Mouse (Mus musculus) hindbrain, postnatal 0 days (tissue): ENCODE results near the gene Gid4. TPM values are rescaled to one million over a fixed set of nuclear protein-coding genes. Genes with fewer than 3 reads are reported as not detected.
A peak's percentile ranks its signal among the peaks of the same experiment; 100 is the strongest.

Source experiments
- ATAC-seq: fragments of 200-750 bp; cut with Nextera tagmentation; 2 replicates; pipeline ENCODE4 v1.8.0; 2017; ENCODE audit warnings: mild to moderate bottlenecking, moderate TSS enrichment, moderate library complexity
- DNase-seq: peaks from one replicate; pipeline ENCODE4 v3.0.0-alpha.2; 2015; ENCODE audit warnings: low spot score
- H3K27ac ChIP-seq: fragments of 300-500 bp; sonication (generic); 2 replicates; pipeline ENCODE4 v1.5.1; 2014; ENCODE audit warnings: mild to moderate bottlenecking
- H3K27me3 ChIP-seq: fragments of 300-500 bp; sonication (generic); 2 replicates; pipeline ENCODE4 v1.6.1; 2014; ENCODE audit warnings: low read length, mixed read lengths; ENCODE audit not compliant: insufficient read depth
- H3K36me3 ChIP-seq: fragments of 300-500 bp; sonication (generic); 2 replicates; pipeline ENCODE4 v1.6.1; 2014; ENCODE audit warnings: low read length, mixed read lengths; ENCODE audit not compliant: insufficient read depth
- H3K4me1 ChIP-seq: fragments of 300-500 bp; sonication (generic); 2 replicates; pipeline ENCODE4 v1.6.1; 2014; ENCODE audit warnings: antibody characterized with exemption, low read length, mixed read lengths; ENCODE audit not compliant: insufficient read depth
- H3K4me2 ChIP-seq: fragments of 300-500 bp; sonication (generic); 2 replicates; pipeline ENCODE4 v1.6.1; 2014; ENCODE audit warnings: low read depth, mild to moderate bottlenecking, low read length, moderate library complexity, mixed read lengths
- H3K4me3 ChIP-seq: fragments of 300-500 bp; sonication (generic); 2 replicates; pipeline ENCODE4 v1.5.1; 2014; ENCODE audit warnings: low read length
- H3K9ac ChIP-seq: fragments of 300-500 bp; sonication (generic); replicated peaks from 2 replicates; pipeline ENCODE4 v1.6.1; 2014; ENCODE audit warnings: mild to moderate bottlenecking, low read length, moderate library complexity, mixed read lengths
- H3K9me3 ChIP-seq: fragments of 300-500 bp; sonication (generic); 2 replicates; pipeline ENCODE4 v1.6.1; 2016; ENCODE audit warnings: low read length, mixed read lengths
- CTCF ChIP-seq: IDR thresholded peaks from 2 replicates; pipeline ENCODE4 v1.5.1; 2016; ENCODE audit warnings: antibody characterized with exemption, control low read depth, low read depth
- WGBS: fragments of 180-500 bp; shearing (Covaris S2); extraction: QIAGEN DNeasy Blood & Tissue Kit; methylation state at CpG from one replicate; pipeline ENCODE4 v1.1.7; 2014; 5-methylcytosine and 5-hydroxymethylcytosine counted together
- polyA plus RNA-seq: library from polyadenylated mRNA; unstranded; fragments of >200 nt; fragmentation: Nextera tagmentation; extraction: Ambion mirVana; gene quantifications from 2 replicates; pipeline ENCODE4 v1.2.1, GENCODE M21; 2015
- total RNA-seq: library from RNA; depleted of rRNA; stranded (reverse); fragments of >200 nt; gene quantifications from 2 replicates; pipeline ENCODE4 v1.2.3, GENCODE M21; 2014; rRNA removed

The Gid4 gene
- total RNA-seq (29.8 and 31.1 TPM in 2 replicates), polyA plus RNA-seq (19.7 and 20.4 TPM in 2 replicates)

DNA sequence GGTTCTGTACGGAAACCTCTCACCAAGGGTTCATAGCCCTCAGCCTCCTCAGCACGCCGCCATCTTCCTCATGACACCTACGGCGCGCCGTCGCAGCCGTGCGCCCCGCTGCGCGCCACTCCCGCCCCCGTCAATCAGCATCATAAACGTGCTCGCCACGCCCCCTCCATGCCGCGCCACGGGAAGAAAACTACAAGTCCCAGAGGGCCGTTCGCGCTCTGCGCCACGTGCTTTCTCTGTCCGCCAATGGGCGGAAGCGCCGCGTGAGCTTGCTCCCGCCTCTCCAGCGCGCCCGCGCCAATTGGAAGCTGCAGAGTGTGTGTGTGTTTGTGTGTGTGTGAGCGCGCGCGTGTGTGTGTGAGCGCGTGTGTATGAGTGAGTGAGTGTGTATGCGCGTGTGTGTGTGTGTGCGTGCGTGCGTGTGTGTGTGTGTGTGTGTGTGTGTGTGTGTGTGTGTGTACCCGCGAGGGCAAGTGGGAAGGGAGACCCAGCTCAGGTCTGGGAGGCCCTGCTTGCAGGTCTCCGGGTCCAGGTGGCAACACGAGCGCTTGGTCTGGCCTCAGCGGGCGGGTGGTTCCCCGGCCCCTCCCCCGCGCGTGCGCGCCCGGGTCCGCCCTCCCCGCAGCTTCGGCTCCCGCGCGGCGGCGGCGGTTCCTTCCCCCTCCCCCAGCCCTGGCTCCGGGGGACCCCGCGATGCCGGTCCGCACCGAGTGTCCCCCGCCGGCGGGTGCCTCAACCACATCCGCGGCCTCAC, at the start of gene Gid4:
Gene Gid4, plus strand, starts transcription at position 183 of the 754 bp plus-strand sequence.
- ATAC-seq (peak; percentile 98), DNase-seq (peak; percentile 100)
- H3K4me1 ChIP-seq, result peaks cover 17% of the 10 kb centered on the region
- H3K4me3 ChIP-seq, result peak within 1 kb of the TSS; percentile 91
- peak within 1 kb of the TSS; percentile 92 for H3K9ac ChIP-seq
- no peaks in the 10 kb centered on the region for H3K36me3 ChIP-seq
- H3K27me3 ChIP-seq, result no peaks in the 10 kb centered on the region
- peak within 1 kb of the TSS; percentile 89 for H3K27ac ChIP-seq
- no peak for TF ChIP-seq CTCF
- H3K9me3 ChIP-seq, result no peaks in the 10 kb centered on the region
- under 1% methylated on average over 45 of the region's 81 CpGs for WGBS
- H3K4me2 ChIP-seq, result peak within 1 kb of the TSS; percentile 93

DNA sequence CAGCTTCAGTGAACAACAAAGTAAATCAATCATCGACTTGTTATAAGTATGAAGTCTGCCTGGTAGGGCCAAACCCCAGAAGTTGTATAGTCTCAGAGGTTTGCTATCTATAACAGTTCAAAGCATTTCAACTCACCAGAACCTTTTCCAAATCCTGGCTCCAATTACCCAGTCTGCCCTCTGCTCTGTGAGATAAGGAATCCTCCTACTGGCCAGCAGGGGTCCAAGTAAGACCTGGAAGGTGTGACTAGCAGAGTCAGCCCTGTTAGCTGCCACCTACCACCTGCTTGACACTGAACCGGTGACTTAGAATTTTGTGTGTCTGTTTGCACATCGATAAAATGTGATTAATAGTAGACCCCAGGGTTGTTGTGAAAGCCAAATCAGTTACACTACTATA, 49.7 kb upstream of the Gid4 start:
- H3K27ac ChIP-seq, result no peak overlapping the region
- ATAC-seq, result no peak
- no peaks in the 10 kb centered on the region for H3K27me3 ChIP-seq
- no peak overlapping the region for H3K4me2 ChIP-seq
- H3K4me3 ChIP-seq, result no peak overlapping the region
- no peaks in the 10 kb centered on the region for H3K36me3 ChIP-seq
- H3K9me3 ChIP-seq, result no peaks in the 10 kb centered on the region
- WGBS, result 86% methylated on average over 3 of the region's 3 CpGs
- no peaks in the 10 kb centered on the region for H3K4me1 ChIP-seq
- TF ChIP-seq CTCF, result peak; percentile 33; the same call in 1 of the 2 replicates
- H3K9ac ChIP-seq, result no peak overlapping the region
- no peak for DNase-seq

DNA sequence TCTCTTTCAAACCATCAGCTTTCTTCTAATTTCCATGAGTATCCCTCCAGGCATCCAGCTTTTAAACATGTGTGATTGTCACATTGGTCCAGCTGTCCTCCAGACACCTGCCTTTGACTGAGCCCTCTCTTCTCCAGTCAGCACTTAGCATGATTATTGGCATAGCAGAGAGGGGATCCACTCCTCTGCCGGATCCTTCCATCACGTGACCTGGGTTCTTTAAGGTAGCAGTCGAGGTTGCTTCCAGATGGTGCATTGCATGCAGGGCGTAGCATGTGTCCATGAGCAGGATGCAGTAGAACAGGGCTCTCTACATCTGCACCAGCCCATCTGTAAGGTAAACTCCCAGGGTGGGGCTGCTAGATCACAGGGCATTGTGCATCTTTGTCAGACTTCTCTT, 48.0 kb upstream of the Gid4 start:
- WGBS, result 71% methylated on average over 4 of the region's 4 CpGs
- TF ChIP-seq CTCF, result no peak
- H3K4me3 ChIP-seq, result no peak overlapping the region
- no peaks in the 10 kb centered on the region for H3K27me3 ChIP-seq
- no peaks in the 10 kb centered on the region for H3K36me3 ChIP-seq
- no peaks in the 10 kb centered on the region for H3K9me3 ChIP-seq
- no peaks in the 10 kb centered on the region for H3K4me1 ChIP-seq
- no peak overlapping the region for H3K27ac ChIP-seq
- no peak overlapping the region for H3K4me2 ChIP-seq
- H3K9ac ChIP-seq, result no peak overlapping the region
- DNase-seq (no peak), ATAC-seq (no peak)

DNA sequence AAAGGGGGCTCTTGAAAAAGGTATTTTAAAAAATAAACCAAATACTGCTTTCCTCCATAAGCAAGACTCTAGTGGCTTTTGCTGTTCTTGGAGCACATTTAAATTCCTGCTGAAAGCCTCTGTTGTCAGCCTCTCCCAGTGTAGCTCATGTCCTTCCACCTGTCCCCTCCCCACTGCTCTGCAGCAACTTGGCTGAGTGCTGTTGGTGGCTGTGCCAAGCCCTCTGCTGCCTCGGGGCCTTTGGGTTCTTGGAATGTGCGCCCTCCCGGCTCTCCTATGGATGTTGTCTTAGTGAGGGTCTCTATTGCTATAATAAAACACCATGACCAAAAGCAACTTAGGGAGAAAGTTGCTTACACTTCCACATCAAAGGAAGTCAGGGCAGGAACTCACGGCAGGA, 47.5 kb upstream of the Gid4 start:
- 42% methylated on average over 4 of the region's 4 CpGs for WGBS
- H3K27me3 ChIP-seq, result no peaks in the 10 kb centered on the region
- no peaks in the 10 kb centered on the region for H3K4me1 ChIP-seq
- no peak overlapping the region for H3K9ac ChIP-seq
- no peaks in the 10 kb centered on the region for H3K36me3 ChIP-seq
- no peak overlapping the region for H3K27ac ChIP-seq
- no peak overlapping the region for H3K4me3 ChIP-seq
- DNase-seq (no peak), ATAC-seq (no peak)
- TF ChIP-seq CTCF, result no peak
- H3K4me2 ChIP-seq, result no peak overlapping the region
- no peaks in the 10 kb centered on the region for H3K9me3 ChIP-seq

DNA sequence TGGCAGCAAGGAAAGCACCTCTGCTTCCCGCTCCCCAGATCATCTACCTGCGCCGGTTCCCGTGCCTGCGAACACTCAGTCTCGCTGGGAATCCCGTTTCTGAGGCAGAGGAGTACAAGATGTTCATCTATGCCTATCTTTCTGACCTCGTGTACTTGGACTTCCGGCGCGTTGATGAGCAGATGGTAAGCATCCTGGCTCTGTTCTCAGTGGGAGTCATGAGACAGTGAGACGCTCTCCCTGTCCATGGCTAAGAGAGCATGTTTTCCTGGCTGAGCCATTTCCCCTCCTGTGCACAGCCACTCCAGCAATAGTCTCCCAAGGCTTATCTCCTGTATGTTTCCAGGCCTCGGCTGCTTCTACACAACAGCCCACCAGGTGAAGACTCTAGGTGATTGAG, 46.5 kb upstream of the Gid4 start:
- no peak for ATAC-seq
- H3K4me3 ChIP-seq, result no peak overlapping the region
- no peaks in the 10 kb centered on the region for H3K9me3 ChIP-seq
- no peak overlapping the region for H3K4me2 ChIP-seq
- H3K9ac ChIP-seq, result no peak overlapping the region
- no peaks in the 10 kb centered on the region for H3K4me1 ChIP-seq
- H3K27me3 ChIP-seq, result no peaks in the 10 kb centered on the region
- DNase-seq, result no peak
- H3K36me3 ChIP-seq, result no peaks in the 10 kb centered on the region
- TF ChIP-seq CTCF, result no peak
- WGBS, result 77% methylated on average over 13 of the region's 13 CpGs
- H3K27ac ChIP-seq, result no peak overlapping the region

DNA sequence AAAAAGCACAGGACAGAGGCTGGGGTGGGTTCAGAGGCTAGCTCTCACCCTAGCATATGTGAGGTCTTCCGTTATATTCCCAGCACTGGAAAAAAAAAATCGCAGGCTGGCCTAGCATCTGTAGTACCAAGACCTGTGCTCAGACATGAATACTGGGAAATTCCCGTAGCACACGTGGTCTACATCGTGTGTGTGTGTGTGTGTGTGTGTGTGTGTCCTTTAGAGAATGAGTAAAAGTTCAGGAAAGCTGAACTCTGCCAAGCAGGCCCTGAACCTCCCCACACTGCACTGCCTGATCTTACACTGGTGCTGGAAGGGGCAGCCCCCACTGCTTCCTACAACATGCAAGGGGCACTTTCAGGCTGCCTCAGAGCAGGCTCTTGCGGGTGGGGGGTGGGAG, 42.5 kb upstream of the Gid4 start:
- ATAC-seq, result no peak

DNA sequence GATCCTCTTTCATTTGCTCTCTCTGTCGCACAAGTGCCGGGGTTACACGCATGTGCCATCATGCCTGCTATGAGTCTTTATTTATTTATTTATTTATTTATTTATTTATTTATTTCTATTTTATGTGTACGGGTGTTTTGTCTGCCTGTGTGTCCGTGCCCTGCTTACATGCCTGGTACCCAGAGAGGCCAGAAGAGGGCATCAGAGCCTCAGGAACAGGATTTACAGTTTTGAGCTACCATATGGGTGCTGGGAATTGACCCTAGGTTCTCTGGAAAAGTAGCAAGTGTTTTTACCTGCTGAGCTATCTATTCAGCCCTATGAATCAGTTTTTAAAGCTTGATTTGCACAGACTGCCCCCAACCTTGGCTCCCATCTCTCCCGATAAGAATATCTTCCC, 33.4 kb upstream of the Gid4 start:
- Histone ChIP-seq H3K9me3 (no peaks in the 10 kb centered on the region), H3K4me1 (peaks cover 16% of the 10 kb centered on the region), H3K36me3 (no peaks in the 10 kb centered on the region), H3K4me2 (no peak overlapping the region), H3K9ac (no peak overlapping the region), H3K4me3 (no peak overlapping the region), H3K27me3 (no peaks in the 10 kb centered on the region), H3K27ac (no peak overlapping the region)
- no peak for TF ChIP-seq CTCF
- DNase-seq (no peak), ATAC-seq (no peak)
- 93% methylated on average over 6 of the region's 6 CpGs for WGBS

More for the DNA sequence above, 42.5 kb upstream of the Gid4 start:
- Histone ChIP-seq H3K36me3 (no peaks in the 10 kb centered on the region), H3K4me3 (no peak overlapping the region), H3K9ac (no peak overlapping the region), H3K27ac (no peak overlapping the region), H3K27me3 (no peaks in the 10 kb centered on the region), H3K9me3 (no peaks in the 10 kb centered on the region), H3K4me1 (no peaks in the 10 kb centered on the region), H3K4me2 (no peak overlapping the region)
- TF ChIP-seq CTCF, result no peak
- 82% methylated on average over 6 of the region's 6 CpGs for WGBS
- no peak for DNase-seq
